Mouse (Mus musculus): ENCODE measurements around the gene Klhl5. TPM values are rescaled to one million over a fixed set of nuclear protein-coding genes. Genes with fewer than 3 reads are reported as not detected.
"Not testable (repeated sequence)": the region's sequence is repeated elsewhere in the genome, so short reads cannot be mapped to it uniquely, and the experiment has no call there.

The Klhl5 gene
- polyA plus RNA-seq, 1 experiment, result 12.0 TPM

- Histone ChIP-seq H3K9ac (ENCODE audit: low read depth, poor library complexity, severe bottlenecking) (no peak overlapping the region), H3K9me3 (replicated peaks; ENCODE audit: control insufficient read depth, insufficient read depth, low read length, poor library complexity, severe bottlenecking) (no peaks in the 10 kb centered on the region; the same call in 1 of the 2 replicates), H3K4me1 (ENCODE audit: control insufficient read depth, insufficient read depth, low read length) (no peaks in the 10 kb centered on the region), H3K4me3 (ENCODE audit: low read depth, low read length) (no peak overlapping the region), H3K27me3 (ENCODE audit: control insufficient read depth, insufficient read depth, low read length, poor library complexity, severe bottlenecking) (no peaks in the 10 kb centered on the region), H3K36me3 (ENCODE audit: control insufficient read depth, insufficient read depth, low read length, poor library complexity, severe bottlenecking) (no peaks in the 10 kb centered on the region), H3K27ac (ENCODE audit: insufficient read depth, low read length) (no peak overlapping the region)
- TF ChIP-seq EP300 (IDR thresholded peaks at IDR 0.05; ENCODE audit: insufficient read depth, low read depth, low read length) (no peak), POLR2A (IDR thresholded peaks at IDR 0.05; ENCODE audit: insufficient read depth, low read length) (no peak), CTCF (IDR thresholded peaks at IDR 0.05; ENCODE audit: low read depth, low read length) (no peak)
These were observed 7.3 kb upstream of the Klhl5 start for GRCm38 (mm10) chr5:65100002-65100401.

- Histone ChIP-seq H3K27me3 (ENCODE audit: control insufficient read depth, insufficient read depth, low read length, poor library complexity, severe bottlenecking) (no peaks in the 10 kb centered on the region), H3K4me1 (ENCODE audit: control insufficient read depth, insufficient read depth, low read length) (no peaks in the 10 kb centered on the region), H3K36me3 (ENCODE audit: control insufficient read depth, insufficient read depth, low read length, poor library complexity, severe bottlenecking) (no peaks in the 10 kb centered on the region), H3K9ac (ENCODE audit: low read depth, poor library complexity, severe bottlenecking) (no peak overlapping the region), H3K9me3 (replicated peaks; ENCODE audit: control insufficient read depth, insufficient read depth, low read length, poor library complexity, severe bottlenecking) (no peaks in the 10 kb centered on the region), H3K27ac (ENCODE audit: insufficient read depth, low read length) (no peak overlapping the region), H3K4me3 (ENCODE audit: low read depth, low read length) (no peak overlapping the region)
- no peak for TF ChIP-seq EP300 (IDR thresholded peaks at IDR 0.05; ENCODE audit: insufficient read depth, low read depth, low read length)
- no peak for TF ChIP-seq CTCF (IDR thresholded peaks at IDR 0.05; ENCODE audit: low read depth, low read length)
- TF ChIP-seq POLR2A (IDR thresholded peaks at IDR 0.05; ENCODE audit: insufficient read depth, low read length), result no peak
These were observed 6.1 kb upstream of the Klhl5 start for GRCm38 (mm10) chr5:65101209-65101608.

- TF ChIP-seq EP300 (IDR thresholded peaks at IDR 0.05; ENCODE audit: insufficient read depth, low read depth, low read length) (no peak), CTCF (IDR thresholded peaks at IDR 0.05; ENCODE audit: low read depth, low read length) (no peak), POLR2A (IDR thresholded peaks at IDR 0.05; ENCODE audit: insufficient read depth, low read length) (no peak)
- no peaks in the 10 kb centered on the region for H3K4me1 ChIP-seq (ENCODE audit: control insufficient read depth, insufficient read depth, low read length)
- no peak overlapping the region for H3K27ac ChIP-seq (ENCODE audit: insufficient read depth, low read length)
- H3K27me3 ChIP-seq (ENCODE audit: control insufficient read depth, insufficient read depth, low read length, poor library complexity, severe bottlenecking), result no peaks in the 10 kb centered on the region
- H3K9me3 ChIP-seq (replicated peaks; ENCODE audit: control insufficient read depth, insufficient read depth, low read length, poor library complexity, severe bottlenecking), result no peaks in the 10 kb centered on the region
- H3K9ac ChIP-seq (ENCODE audit: low read depth, poor library complexity, severe bottlenecking), result no peak overlapping the region
- no peaks in the 10 kb centered on the region for H3K36me3 ChIP-seq (ENCODE audit: control insufficient read depth, insufficient read depth, low read length, poor library complexity, severe bottlenecking)
- no peak overlapping the region for H3K4me3 ChIP-seq (ENCODE audit: low read depth, low read length)
These were observed 5.7 kb upstream of the Klhl5 start for GRCm38 (mm10) chr5:65101621-65102020.

- TF ChIP-seq POLR2A (IDR thresholded peaks at IDR 0.05; ENCODE audit: insufficient read depth, low read length) (no peak), EP300 (IDR thresholded peaks at IDR 0.05; ENCODE audit: insufficient read depth, low read depth, low read length) (no peak), CTCF (IDR thresholded peaks at IDR 0.05; ENCODE audit: low read depth, low read length) (no peak)
- Histone ChIP-seq H3K4me1 (ENCODE audit: control insufficient read depth, insufficient read depth, low read length) (no peaks in the 10 kb centered on the region), H3K27ac (ENCODE audit: insufficient read depth, low read length) (no peak overlapping the region), H3K36me3 (ENCODE audit: control insufficient read depth, insufficient read depth, low read length, poor library complexity, severe bottlenecking) (no peaks in the 10 kb centered on the region), H3K27me3 (ENCODE audit: control insufficient read depth, insufficient read depth, low read length, poor library complexity, severe bottlenecking) (no peaks in the 10 kb centered on the region), H3K4me3 (ENCODE audit: low read depth, low read length) (no peak overlapping the region), H3K9ac (ENCODE audit: low read depth, poor library complexity, severe bottlenecking) (no peak overlapping the region), H3K9me3 (replicated peaks; ENCODE audit: control insufficient read depth, insufficient read depth, low read length, poor library complexity, severe bottlenecking) (no peaks in the 10 kb centered on the region)
These were observed 5.2 kb upstream of the Klhl5 start for GRCm38 (mm10) chr5:65102026-65102640.

GRCm38 (mm10) chr5:65102641-65103042 is 4.7 kb upstream of the Klhl5 start:
- H3K9ac ChIP-seq (ENCODE audit: low read depth, poor library complexity, severe bottlenecking), result no peak overlapping the region
- no peak overlapping the region for H3K4me3 ChIP-seq (ENCODE audit: low read depth, low read length)
- TF ChIP-seq CTCF (IDR thresholded peaks at IDR 0.05; ENCODE audit: low read depth, low read length), result no peak
- TF ChIP-seq EP300 (IDR thresholded peaks at IDR 0.05; ENCODE audit: insufficient read depth, low read depth, low read length), result no peak
- TF ChIP-seq POLR2A (IDR thresholded peaks at IDR 0.05; ENCODE audit: insufficient read depth, low read length), result no peak
- no peak overlapping the region for H3K27ac ChIP-seq (ENCODE audit: insufficient read depth, low read length)
- H3K9me3 ChIP-seq (replicated peaks; ENCODE audit: control insufficient read depth, insufficient read depth, low read length, poor library complexity, severe bottlenecking), result no peaks in the 10 kb centered on the region
- no peaks in the 10 kb centered on the region for H3K4me1 ChIP-seq (ENCODE audit: control insufficient read depth, insufficient read depth, low read length)
- no peaks in the 10 kb centered on the region for H3K27me3 ChIP-seq (ENCODE audit: control insufficient read depth, insufficient read depth, low read length, poor library complexity, severe bottlenecking)
- no peaks in the 10 kb centered on the region for H3K36me3 ChIP-seq (ENCODE audit: control insufficient read depth, insufficient read depth, low read length, poor library complexity, severe bottlenecking)

GRCm38 (mm10) chr5:65107773-65108432 is 564 bp downstream of the Klhl5 start:
- H3K9ac ChIP-seq (ENCODE audit: low read depth, poor library complexity, severe bottlenecking), result peak overlapping the region; percentile 89
- H3K4me3 ChIP-seq (ENCODE audit: low read depth, low read length), result peak overlapping the region; percentile 67
- H3K27me3 ChIP-seq (ENCODE audit: control insufficient read depth, insufficient read depth, low read length, poor library complexity, severe bottlenecking), result 0 out of 2 replicates have a peak, but pooled peaks cover 2% of the 10 kb centered on the region
- no peaks in the 10 kb centered on the region for H3K4me1 ChIP-seq (ENCODE audit: control insufficient read depth, insufficient read depth, low read length)
- H3K36me3 ChIP-seq (ENCODE audit: control insufficient read depth, insufficient read depth, low read length, poor library complexity, severe bottlenecking), result no peaks in the 10 kb centered on the region
- H3K9me3 ChIP-seq (replicated peaks; ENCODE audit: control insufficient read depth, insufficient read depth, low read length, poor library complexity, severe bottlenecking), result no peaks in the 10 kb centered on the region
- H3K27ac ChIP-seq (ENCODE audit: insufficient read depth, low read length), result no peak overlapping the region
- TF ChIP-seq POLR2A (IDR thresholded peaks at IDR 0.05; ENCODE audit: insufficient read depth, low read length) (no peak), EP300 (IDR thresholded peaks at IDR 0.05; ENCODE audit: insufficient read depth, low read depth, low read length) (no peak), CTCF (IDR thresholded peaks at IDR 0.05; ENCODE audit: low read depth, low read length) (no peak)

GRCm38 (mm10) chr5:65112225-65112624 is 4.9 kb downstream of the Klhl5 start:
- not testable (repeated sequence) for H3K4me1 ChIP-seq (ENCODE audit: control insufficient read depth, insufficient read depth, low read length); H3K4me3 ChIP-seq (ENCODE audit: low read depth, low read length); H3K27ac ChIP-seq (ENCODE audit: insufficient read depth, low read length); H3K36me3 ChIP-seq (ENCODE audit: control insufficient read depth, insufficient read depth, low read length, poor library complexity, severe bottlenecking); H3K9ac ChIP-seq (ENCODE audit: low read depth, poor library complexity, severe bottlenecking); H3K27me3 ChIP-seq (ENCODE audit: control insufficient read depth, insufficient read depth, low read length, poor library complexity, severe bottlenecking); H3K9me3 ChIP-seq (replicated peaks; ENCODE audit: control insufficient read depth, insufficient read depth, low read length, poor library complexity, severe bottlenecking)

Measured in ES-Bruce4 (cell line).